Mouse (Mus musculus) kidney, postnatal 10 days (tissue): ENCODE data around the gene Camkmt.
A peak's percentile ranks its signal among the peaks of the same experiment; 100 is the strongest.

Source experiments
- DNase-seq: peaks from one replicate; pipeline ENCODE4 v3.0.0; 2021; ENCODE audit warnings: mixed read lengths

Camkmt gene

DNA sequence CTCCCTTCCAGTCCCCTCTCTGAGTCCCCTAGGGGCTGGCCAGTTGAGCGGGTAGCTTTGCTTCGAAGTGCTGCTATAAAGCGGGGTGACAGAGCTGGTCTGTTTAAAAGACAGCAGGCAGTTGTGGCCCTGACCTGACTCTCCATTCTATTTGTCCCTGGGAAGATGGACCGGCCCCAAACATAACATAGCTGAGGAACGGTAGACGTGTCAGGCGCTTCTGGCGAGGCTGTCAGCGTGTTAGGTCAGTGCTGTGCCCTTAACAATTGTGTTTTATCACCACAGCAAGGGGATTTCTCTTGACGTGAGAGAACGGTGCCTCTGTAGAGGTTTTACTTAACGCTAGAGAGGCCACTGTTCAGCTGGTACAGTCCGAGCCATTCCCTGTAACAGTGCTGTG is 86.9 kb downstream of the Camkmt start:
- no peak for DNase-seq

DNA sequence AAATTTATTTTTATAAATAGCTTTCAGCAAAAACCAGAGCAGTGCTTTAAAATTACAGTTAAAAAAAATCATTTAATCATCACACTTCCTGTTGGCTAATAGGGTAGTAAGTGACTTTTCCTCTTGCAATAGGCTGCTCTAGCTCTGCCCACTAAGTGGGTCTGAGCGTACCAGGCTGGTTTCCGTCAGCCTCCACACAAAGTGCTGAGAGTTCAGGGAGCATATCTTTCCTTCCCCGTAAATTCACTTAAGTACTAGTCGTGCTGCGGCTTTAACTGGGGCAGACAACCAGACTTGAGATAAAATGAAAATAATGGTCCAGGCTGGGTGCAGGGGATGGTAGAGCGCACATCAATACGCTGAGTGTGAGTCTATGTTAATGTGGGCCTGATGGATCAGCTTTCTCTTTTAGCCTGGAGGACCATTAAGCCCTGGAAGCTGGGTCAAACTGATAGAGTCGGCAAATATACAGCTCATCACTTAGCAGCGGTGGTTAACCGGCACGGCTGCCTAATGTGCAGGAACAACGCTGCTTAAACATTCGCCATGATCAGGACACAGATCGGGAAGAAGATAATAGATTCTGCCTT is 90.2 kb downstream of the Camkmt start:
- DNase-seq: no peak

DNA sequence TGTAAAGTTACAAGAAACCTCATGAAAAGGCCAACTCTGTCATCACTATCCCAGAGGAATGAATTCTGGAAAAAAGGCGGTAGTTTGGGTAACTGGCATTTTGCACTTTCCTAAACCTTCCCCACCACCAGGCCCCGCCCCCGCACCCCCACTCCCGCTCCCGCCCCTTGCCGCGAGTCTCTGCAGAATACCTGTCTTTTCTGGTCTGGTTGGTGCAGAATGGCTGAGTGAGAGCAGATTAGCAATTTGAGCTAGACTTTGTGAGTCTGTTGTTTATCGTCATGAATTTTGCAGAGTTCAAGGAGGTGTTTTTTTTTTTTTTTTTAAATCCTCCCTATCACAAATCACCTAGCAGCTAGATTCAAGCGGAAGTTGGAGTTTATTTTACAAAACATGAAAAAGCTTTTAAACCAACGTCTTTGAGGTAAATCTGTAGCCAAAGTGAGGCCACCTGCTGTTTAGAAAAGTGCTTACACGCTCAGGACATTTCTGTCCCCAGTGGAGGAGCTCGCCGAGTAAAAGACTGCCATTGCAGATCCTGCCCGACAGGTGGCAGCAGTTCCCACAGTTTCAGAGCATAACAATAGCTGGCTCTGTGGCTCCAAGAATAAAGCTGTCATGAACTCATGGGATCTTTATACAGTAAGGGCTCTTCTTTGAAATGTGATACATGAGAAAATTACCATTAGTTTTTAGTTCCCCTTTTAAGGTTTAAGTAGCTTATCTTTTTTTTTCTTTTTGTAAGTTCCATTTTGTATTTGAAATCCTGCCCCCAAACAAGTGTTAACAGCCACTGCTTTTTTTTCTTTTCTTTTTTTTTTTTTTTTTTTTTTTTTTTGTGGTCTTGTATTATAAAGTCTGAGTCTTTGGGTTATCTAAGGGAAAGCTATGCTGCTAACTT is 99.1 kb downstream of the Camkmt start:
- peak; percentile 87 for DNase-seq

DNA sequence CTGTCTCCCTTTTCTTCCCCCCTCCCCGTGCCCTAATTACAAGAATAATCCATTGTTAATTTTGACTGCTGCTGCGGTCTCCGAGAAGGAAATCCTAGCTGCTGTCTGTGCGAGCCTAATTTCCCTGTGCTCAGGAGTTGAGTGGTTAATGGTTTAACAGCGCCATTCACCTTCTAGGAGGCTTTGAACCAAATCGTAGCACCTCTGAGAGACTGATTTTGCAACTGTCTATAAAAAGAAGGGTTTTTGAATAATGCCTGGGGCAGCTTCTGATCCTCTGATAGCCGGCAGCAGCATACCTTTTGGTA is 99.7 kb downstream of the Camkmt start:
- peak; percentile 16 for DNase-seq

DNA sequence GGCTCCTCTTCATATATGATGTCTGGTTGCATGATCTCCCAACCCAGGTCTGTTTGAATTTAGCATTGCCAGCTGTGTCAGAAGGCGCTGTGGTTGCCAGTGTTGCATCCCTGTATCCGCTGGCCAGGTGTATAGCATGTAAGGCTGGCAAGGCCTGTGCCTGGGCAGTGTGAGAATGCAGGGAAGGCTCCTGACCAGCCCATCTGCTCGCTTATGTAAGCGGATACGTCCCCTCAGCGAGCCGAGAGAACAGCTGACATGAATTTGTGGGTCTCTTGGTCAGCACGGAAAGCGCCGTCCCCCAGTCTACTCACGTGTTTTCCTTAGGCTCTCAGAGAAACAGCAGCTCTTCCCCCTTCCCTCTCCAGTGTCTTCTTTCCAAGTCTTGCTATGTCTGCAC is 102.9 kb downstream of the Camkmt start:
- no peak for DNase-seq

DNA sequence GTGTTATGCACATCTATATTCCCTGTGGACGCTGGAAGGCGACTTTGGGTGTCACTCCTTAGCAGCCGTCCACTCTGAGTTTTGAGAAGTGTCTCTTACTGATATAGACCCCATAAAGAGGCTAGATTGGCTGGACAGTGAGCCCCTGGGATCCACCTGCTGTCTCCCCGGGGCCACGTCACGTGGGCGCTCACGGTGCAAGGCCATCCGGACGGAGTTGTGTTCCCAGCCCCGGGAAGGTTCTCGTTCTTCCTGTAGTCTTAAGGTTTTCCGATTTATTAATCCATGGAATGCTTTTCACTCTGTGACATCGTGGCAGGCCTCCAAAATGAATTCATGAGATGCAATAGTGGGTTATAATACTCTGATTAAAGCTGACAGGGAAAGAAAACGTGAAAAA is 108.4 kb downstream of the Camkmt start:
- DNase-seq: no peak

DNA sequence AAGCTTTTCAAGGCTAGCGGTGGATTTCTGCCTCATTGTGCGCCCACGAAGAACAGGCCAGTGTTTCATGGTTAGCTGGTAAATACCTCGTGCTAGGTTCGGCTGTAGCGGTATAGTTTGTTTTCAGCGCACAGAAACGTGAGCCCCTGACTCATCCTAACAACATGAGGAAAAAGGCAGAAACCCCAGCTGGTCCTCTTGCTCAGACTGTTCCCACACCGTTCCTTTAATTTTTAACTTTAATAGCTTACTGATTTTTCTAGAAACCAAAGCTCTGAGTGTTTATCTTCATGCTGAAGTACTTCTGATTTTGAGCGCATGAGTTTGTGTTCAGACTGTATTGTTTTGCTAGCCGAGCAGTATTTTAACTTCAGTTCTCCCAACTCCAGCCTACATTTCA is 109.0 kb downstream of the Camkmt start:
- no peak for DNase-seq

DNA sequence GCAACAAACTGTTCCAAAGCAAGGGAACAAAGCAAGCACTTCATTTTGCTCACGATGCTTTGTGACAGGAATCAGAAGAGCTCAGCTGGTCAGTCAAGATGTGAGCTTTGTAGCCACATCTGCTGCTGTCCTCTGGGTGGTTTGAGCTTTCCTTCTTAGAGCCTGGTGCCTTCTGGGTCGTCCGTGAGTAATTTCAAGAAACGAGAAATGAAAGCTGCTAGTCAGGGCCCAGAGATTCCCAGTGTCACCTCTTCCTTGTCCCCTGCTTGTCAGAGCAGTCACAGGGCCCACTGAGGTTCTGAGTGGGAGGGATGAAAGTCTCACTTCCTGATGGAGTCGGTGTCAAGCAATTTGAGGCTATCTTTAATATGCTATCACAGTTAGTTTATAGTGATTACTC is 127.7 kb downstream of the Camkmt start:
- no peak for DNase-seq

DNA sequence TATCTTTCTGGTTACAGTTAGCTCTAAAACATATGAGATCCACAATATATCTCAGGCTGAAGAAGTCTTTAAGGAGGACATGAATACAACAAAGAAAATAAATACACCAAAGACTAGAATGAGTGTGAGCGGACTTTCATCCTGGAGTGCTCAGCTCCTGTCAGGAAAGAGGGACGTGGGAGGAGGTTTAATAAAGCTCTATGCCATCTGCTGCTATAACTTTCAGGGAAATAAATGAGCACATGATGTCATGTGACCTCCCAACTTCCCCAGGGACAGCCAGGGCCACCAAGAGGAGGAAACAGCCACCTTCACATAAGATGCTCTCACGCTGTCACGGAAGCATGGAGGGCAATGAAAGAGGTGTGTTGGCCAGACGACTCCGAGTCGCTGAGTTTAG is 151.8 kb downstream of the Camkmt start:
- no peak for DNase-seq

DNA sequence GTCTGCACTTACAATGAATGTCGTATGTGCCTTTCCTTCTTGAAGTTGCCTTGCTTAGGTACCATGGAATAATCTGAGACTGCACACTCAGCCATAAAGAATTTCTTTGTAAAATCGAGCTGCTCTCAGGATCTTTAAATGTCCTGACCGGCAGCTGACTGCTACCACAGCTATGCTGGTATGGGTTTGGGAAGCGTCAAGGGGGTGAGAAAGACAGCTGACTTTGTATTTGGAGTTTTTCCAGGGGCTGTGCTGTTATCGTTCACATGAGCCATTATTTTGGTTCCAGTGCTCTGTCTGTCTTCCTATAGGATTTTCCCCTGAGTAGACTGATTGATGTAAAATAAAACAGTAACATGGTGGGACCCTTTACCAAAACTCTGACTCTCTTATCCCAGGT is 158.6 kb downstream of the Camkmt start:
- DNase-seq: no peak

DNA sequence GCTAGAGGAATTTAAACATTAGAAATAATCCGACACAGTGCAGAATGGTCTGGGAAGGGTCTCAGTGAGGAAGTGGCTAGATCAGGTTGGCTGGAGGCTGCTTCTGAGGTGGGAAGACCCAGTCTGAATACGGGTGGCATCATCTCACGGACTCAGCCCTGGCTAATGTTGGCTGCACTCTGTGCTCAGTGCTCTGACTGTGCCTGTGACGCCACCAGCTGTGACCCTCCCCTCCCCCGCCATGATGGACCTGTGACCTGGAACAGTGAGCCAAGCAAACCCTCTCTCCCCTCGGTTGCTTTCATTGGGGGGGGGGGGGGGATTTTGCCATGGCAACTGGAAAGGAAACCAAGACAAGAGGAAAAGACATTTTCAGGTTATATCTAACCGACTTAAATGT is 159.4 kb downstream of the Camkmt start:
- DNase-seq: peak; percentile 11

DNA sequence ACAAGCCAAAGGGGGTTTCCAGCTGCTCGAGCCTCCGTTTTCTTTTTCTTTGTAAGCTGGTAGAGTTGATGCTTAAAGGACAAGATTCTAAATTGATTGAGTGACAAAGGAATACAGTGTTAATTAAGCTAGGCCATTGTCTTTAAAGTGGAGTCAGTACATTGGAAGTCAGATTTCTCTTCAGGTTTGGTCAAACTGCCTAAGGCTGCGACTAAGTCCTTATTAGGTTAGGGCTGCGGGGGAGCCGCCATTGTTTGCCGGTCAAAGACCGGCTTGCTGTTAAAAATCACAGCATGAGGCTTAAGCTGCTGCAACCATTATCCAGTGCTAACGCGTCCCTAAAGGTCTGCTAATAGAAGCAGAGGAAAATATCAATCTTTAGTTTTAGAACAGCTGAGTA is 166.6 kb downstream of the Camkmt start:
- DNase-seq: no peak

DNA sequence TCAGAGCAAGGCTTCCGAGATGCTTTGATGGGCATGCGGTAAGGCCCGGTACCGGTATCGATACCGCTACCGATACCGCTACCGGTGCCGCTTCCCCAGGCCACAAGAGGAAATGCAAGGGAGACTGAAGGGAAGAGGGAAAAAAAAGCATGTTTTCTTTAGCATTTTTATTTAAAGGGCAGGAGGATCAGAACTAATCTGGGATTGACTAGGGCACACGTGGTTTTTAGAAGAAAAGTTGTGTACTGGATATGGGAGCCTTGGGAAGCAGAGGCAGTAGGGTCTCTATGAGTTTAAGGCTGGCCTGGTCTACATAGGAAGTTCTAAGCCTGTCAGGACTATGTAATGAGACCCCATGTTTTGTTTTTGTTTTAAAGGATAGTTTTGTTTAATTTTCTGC is 167.0 kb downstream of the Camkmt start:
- no peak for DNase-seq

DNA sequence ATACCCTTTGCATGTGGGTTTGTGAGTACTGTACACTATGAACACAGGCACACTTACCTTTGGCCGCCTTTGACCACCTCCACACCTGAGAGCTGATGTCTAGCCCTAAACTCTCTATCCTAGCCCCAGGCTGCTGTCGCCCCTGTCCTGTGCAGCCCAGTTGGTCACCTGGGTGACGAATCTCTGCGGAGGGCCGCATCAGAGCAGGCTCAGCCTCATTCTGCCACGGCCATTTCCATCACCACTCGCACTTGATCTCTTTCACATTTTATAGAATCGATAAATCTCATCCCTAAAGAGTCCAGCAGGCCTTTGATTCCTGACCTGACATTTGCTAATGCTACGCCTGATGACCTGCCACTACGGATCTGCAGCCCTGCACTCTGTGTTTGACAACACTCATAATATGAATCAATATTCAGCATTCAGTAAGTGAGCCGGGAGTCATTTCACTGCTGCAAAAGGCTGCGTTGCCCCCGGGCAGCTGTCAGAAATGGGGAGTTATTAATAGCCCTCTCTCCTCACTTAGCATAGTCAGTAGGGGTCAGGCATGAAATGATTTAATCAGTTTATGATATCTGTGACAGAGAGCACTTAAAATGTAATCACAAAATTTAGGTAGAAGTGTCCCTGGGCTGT is 168.5 kb downstream of the Camkmt start:
- DNase-seq: no peak

DNA sequence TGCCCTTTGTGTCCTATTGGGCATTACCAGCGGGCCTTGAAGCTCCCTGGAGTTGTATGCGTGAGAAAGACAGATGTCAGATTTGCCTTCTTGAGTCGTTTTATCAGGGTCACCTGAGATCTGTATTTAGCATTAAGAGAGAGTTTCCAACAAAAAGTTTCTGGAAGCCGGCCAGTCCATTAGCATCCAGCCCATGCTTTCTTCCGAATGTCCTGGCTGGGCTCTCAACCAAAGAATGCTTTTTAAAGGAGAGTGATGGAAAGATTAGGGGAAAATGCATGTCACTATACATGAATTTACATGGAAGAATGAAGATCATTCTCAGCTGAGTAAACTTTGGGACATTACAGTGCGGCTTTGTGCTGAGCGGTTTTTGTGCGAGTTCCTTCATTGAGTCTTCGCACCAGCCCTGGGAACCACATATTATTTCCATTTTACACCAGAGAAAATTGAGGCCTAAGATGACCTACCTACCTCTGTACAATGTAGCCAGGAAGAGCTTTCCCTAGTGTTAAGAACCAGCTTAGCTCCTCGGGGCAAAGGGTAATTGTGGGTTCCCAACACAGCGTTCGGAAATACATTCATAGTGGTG is 176.6 kb downstream of the Camkmt start:
- DNase-seq: no peak

DNA sequence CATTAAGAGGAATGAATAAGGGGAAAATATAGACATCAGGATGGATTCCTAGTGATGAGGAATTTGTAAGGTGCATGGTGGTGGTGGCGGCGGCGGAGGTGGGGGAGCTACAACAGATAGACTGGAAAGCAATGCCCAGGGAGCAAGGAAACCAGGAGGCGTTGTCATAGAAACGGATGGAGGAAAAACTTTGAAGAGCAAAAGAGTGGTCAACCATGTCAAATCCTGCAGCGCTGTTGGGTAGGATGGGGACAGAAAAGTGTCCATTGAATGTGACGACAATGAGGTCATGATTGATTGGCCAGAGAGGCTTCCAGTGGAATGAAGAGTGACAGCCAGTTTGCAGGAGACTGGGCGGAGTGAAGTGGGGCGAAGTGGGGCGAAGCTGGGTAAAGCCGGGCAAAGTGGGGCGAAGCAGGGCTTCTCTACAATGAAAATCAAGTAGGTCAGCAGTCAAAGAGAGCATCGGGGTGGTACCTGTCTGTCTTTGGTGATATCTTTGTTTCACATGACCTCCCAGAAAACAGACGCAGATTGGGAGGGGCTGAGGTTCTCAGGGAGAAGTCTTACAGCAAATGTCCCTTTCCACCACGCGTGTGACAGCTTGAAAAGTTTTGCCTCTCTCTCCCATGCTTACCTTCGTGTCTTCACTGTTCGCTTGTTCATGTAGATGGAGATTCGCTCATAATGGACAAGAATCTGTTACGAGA is 181.3 kb downstream of the Camkmt start:
- DNase-seq: no peak

DNA sequence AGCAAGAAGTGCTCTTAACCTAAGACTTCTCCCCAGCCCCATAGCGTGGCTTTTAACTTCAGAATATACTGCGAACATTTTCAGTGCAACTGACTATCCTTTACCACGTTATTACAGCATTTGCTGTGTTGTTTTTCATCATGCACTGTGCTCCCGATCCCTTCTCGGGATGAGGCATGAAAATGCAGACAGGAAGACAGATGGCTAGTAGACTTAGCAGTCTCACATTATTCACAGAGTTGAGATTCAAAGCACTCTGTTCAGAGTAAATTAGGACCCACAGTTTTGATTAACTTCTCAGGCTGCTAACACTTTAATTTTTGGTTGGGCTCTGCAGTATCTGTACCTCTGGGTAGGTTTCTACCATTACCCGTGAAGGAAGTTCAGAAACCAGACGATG is 189.4 kb downstream of the Camkmt start:
- no peak for DNase-seq

DNA sequence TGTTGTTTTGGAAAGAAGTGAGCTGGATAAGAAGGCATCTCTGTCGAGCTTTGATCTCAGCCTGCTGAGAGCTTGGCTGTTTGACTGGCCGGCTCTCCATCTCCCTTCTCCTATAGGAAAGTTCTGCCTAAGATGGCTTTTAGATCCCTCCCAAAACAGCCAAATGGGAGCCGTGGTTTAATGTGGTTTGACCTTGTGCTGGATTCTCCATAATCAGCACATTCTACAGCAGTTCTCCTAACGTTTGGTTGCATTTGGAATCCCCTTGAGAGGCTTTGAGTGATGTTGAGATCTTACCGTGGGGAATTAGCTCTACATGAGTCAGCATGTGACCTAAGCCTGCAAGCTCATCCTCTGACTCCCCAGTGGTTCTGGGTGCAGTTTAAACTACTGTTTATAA is 192.1 kb downstream of the Camkmt start:
- no peak for DNase-seq

DNA sequence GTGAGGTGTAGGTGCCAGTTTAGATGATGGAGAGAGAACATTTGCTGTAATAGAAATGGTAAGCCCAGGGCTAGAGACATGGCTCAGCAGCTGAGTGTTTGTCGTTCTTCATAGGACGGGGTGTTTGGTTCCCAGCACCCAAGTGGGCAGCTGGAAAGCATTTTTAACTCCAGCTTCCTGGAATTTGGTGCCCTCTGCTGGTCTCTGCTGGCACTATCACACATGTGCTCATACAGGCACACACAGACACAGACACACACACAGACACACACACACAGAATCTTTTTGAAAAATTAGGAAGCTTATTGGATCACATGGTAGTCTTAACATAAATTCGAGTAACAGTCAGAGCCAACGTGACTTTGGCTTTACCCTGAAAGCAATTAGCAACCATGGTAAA is 200.8 kb downstream of the Camkmt start:
- DNase-seq: no peak

DNA sequence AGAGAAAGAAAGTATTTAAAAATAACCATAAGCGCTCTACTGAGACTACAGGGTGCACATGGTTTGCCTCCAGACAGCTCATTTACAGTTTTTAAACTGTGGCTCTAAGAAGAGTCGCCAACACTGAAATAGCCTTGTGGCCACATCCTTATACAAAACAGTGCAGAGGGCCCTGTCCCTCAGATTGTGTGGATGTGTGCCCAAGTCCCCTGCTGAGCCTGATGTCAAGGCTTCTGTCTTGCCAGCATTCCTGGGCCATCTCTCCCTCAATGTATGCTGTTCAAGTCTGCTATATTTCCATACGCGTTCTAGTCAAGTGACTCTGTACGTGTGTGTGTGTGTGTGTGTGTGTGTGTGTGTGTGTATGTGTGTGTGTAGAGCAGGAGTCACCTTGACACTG is 201.2 kb downstream of the Camkmt start:
- DNase-seq: no peak

DNA sequence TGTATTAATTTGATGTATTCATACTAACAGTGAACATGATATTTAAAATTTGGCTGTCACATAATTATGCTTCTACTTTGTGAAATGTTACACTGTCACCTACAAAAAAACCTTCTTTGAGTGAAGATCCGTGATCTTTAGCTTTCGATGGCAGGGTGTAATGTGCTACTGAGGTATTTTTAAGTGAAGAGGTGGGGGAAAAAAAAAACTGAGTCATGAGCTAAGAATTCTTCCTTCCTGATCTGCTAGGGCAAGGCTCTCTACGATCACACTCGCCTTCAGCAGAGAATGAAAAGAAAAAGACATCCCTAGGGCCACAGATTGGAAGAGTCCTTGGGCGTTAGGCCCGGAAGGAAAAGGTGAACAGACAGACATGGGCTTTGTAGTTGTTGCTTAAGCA is 201.9 kb downstream of the Camkmt start:
- no peak for DNase-seq

DNA sequence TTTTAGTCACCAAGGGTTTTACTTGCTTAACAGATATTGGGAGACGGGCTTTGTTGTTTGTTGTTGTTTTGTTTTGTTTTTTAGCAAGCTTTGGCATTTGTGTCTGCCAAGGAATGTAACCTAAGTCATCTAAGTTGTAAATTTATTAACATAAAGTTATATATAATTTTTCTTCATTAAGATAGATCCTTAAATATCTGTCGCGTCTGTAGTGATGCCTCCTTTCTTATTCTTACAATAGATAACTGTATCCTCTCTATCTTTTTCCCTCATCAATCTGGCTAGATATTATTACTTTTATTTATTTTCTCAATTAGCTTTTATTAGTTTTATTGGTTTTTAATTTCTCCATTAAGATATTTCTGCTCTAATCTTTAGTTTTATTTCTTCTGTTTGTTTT is 213.3 kb downstream of the Camkmt start:
- DNase-seq: no peak

DNA sequence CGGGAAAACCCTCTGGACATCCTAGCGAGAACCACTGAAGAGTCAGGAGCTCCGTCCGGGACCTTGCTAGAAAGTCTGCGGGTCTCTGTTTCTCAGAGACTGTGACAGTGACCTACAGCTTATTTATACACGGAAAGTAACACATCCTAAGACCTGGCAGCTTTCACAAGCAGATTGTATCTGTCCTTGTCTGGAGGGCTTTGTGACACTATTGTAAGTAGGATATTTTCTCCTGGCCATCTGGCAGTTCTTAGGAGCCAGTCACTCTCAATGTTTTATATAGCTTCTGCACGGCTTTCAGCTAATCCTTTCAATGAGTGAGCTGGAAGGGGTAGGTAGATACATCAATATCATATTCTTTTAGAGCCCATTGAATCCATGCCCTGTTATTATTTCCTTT is 218.2 kb downstream of the Camkmt start:
- no peak for DNase-seq
